13 mouse cellular contexts compared by ENCODE assay signal in the genomic region with DNA sequence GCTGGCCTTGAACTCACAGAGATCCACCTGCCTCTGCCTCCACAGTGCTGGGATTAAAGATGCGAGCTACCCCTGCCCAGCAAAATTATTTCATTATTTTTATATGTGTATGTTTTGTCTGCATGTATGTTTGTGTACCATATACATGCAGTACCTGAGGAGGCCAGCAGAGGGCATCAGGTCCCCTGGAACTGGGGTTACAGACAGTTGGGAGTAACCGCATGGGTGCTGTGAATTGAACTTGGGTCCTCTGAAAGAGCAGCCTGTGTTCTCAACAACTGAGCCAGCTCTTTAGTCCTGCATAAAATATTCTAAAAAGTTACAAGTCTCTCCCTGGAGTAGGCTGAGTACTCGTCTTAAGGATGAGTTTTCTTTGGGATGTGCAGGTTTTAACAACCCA. TPM values are rescaled to one million over a fixed set of nuclear protein-coding genes. Genes with fewer than 3 reads are reported as not detected.
DNase-seq lines count a peak whose midpoint lies in the region; ATAC-seq and TF ChIP-seq lines count a peak whose summit lies in the region.
"Had no signal": no experiment of that assay in that cellular context is flagged by ENCODE, and none has a peak within 500 bp of the region (broad histone marks: within the 10 kb centered on the region; RNA-seq: fewer than 3 reads in every experiment).

No protein-coding gene starts in this region.

- no peaks in the 10 kb centered on the region for H3K79me2 ChIP-seq in CH12.LX (replicated peaks; ENCODE audit: control insufficient read depth, extremely low read depth, insufficient read depth, poor library complexity, severe bottlenecking)

- no peak for ATAC-seq in kidney, embryonic 15.5 days (replicated peaks; ENCODE audit: low FRiP score)
- ATAC-seq in midbrain, embryonic 15.5 days (replicated peaks): no peak

- H3K9ac ChIP-seq in kidney, embryonic 15.5 days: no peak overlapping the region
- H3K9ac ChIP-seq in CH12.LX (ENCODE audit: insufficient read depth, low read depth): no peak overlapping the region
- no peak overlapping the region for H3K9ac ChIP-seq in midbrain, embryonic 15.5 days
- H3K9ac ChIP-seq: embryonic facial prominence, embryonic 13.5 days; neural tube, embryonic 15.5 days; stomach, embryonic 15.5 days had no signal

- H3K4me1 ChIP-seq in kidney, adult 2 months (ENCODE audit: control insufficient read depth, insufficient read depth, low read length): no peaks in the 10 kb centered on the region
- H3K4me1 ChIP-seq in kidney, embryonic 15.5 days: no peaks in the 10 kb centered on the region
- H3K4me1 ChIP-seq in CH12.LX (ENCODE audit: control insufficient read depth in 1 of 2, insufficient read depth in 2 of 2): peaks cover 0 to 7% of the 10 kb centered on the region in 2 experiments; a peak in 1 of 4 replicates
- H3K4me1 ChIP-seq in midbrain, embryonic 15.5 days: no peaks in the 10 kb centered on the region
- H3K4me1 ChIP-seq: embryonic facial prominence, embryonic 13.5 days; neural tube, embryonic 15.5 days; stomach, embryonic 15.5 days had no signal

- no peak for DNase-seq in kidney, adult 2 months
- DNase-seq in CH12.LX (ENCODE audit: extremely low read depth): peak; percentile 28
- DNase-seq in ZHBTc4 (ENCODE audit: low read depth, low spot score): peak; percentile 65
- peak; percentile 45 for DNase-seq in spleen, adult 12 weeks (ENCODE audit: low spot score)
- no peak for DNase-seq in cerebellum, adult 9-11 months
- DNase-seq in cerebellum, postnatal 25 days: no peak
- DNase-seq: gastrocnemius, postnatal 10 days had no signal

- no peak overlapping the region for H3K4me2 ChIP-seq in kidney, embryonic 15.5 days
- no peak overlapping the region for H3K4me2 ChIP-seq in CH12.LX (ENCODE audit: insufficient read depth, low read depth, poor library complexity, severe bottlenecking)
- H3K4me2 ChIP-seq in midbrain, embryonic 15.5 days: no peak overlapping the region
- H3K4me2 ChIP-seq: embryonic facial prominence, embryonic 13.5 days; neural tube, embryonic 15.5 days; stomach, embryonic 15.5 days had no signal

- peak; percentile 34 for TF ChIP-seq CTCF in kidney, adult 2 months (conservative IDR thresholded peaks at IDR 0.05; ENCODE audit: insufficient read depth, insufficient read length, low read depth, low read length)
- TF ChIP-seq CTCF in CH12.LX (conservative IDR thresholded peaks at IDR 0.05 in 1 of 2, IDR thresholded peaks at IDR 0.05 in 1 of 2; ENCODE audit: low read depth in 2 of 2, low read length in 2 of 2): peak; percentile 18 to 50; a peak in 2 of 4 replicates

- no peak for TF ChIP-seq EP300 in CH12.LX (IDR thresholded peaks at IDR 0.05; ENCODE audit: low read length)

- in situ Hi-C loops in CH12.LX (cut with MboI; ENCODE audit: low pct_ligation_motif_present, low pct_unique_long_range_greater_than_20kb, low sequenced_read_pairs): no loop called here

- H3K9me3 ChIP-seq in kidney, embryonic 15.5 days (replicated peaks): peaks cover 10% of the 10 kb centered on the region
- H3K9me3 ChIP-seq in CH12.LX (replicated peaks; ENCODE audit: low read length): peaks cover 13% of the 10 kb centered on the region
- H3K9me3 ChIP-seq in midbrain, embryonic 15.5 days: no peaks in the 10 kb centered on the region; the same call in 1 of the 2 replicates

- no peak overlapping the region for H3K4me3 ChIP-seq in kidney, adult 2 months (ENCODE audit: insufficient read depth, low read depth, low read length)
- no peak overlapping the region for H3K4me3 ChIP-seq in kidney, embryonic 15.5 days (replicated peaks)
- no peak overlapping the region for H3K4me3 ChIP-seq in CH12.LX (replicated peaks in 1 of 3; ENCODE audit: low read depth in 2 of 3, low read length in 2 of 3, poor library complexity in 1 of 3)
- no peak overlapping the region for H3K4me3 ChIP-seq in midbrain, embryonic 15.5 days
- H3K4me3 ChIP-seq: embryonic facial prominence, embryonic 13.5 days; neural tube, embryonic 15.5 days; stomach, embryonic 15.5 days had no signal

- no peaks in the 10 kb centered on the region for H3K27me3 ChIP-seq in kidney, adult 2 months (replicated peaks; ENCODE audit: control insufficient read depth, insufficient read depth, low read length)
- 0 out of 2 replicates have a peak, but pooled peaks cover 2% of the 10 kb centered on the region for H3K27me3 ChIP-seq in kidney, embryonic 15.5 days
- H3K27me3 ChIP-seq in CH12.LX (replicated peaks): no peaks in the 10 kb centered on the region
- H3K27me3 ChIP-seq in midbrain, embryonic 15.5 days (replicated peaks): no peaks in the 10 kb centered on the region
- H3K27me3 ChIP-seq: embryonic facial prominence, embryonic 13.5 days; neural tube, embryonic 15.5 days; stomach, embryonic 15.5 days had no signal

- dilution Hi-C loops in CH12.LX (cut with MboI; ENCODE audit: extremely low pct_ligation_motif_present, extremely low pct_unique_long_range_greater_than_20kb, low sequenced_read_pairs): no loop called here

- no peak for TF ChIP-seq POLR2A in kidney, adult 2 months (IDR thresholded peaks at IDR 0.05; ENCODE audit: low read depth, low read length)
- TF ChIP-seq POLR2A in CH12.LX (IDR thresholded peaks at IDR 0.05; ENCODE audit: low read depth, low read length): no peak

- peak; percentile 43 for TF ChIP-seq RAD21 in CH12.LX (IDR thresholded peaks at IDR 0.05; ENCODE audit: low read depth, low read length)

- no peaks in the 10 kb centered on the region for H3K36me3 ChIP-seq in kidney, adult 2 months (ENCODE audit: control insufficient read depth, insufficient read depth, low read length)
- peaks cover 14% of the 10 kb centered on the region for H3K36me3 ChIP-seq in kidney, embryonic 15.5 days
- H3K36me3 ChIP-seq in CH12.LX (replicated peaks in 1 of 2; ENCODE audit: control insufficient read depth in 1 of 2, insufficient read depth in 1 of 2, low read length in 1 of 2): peaks cover 0 to 6% of the 10 kb centered on the region in 2 experiments
- no peaks in the 10 kb centered on the region; the same call in 1 of the 2 replicates for H3K36me3 ChIP-seq in midbrain, embryonic 15.5 days (replicated peaks)
- H3K36me3 ChIP-seq: stomach, embryonic 15.5 days had no signal

- 92% methylated on average over 3 of the region's 3 CpGs for WGBS in kidney, adult 2 months
- WGBS in kidney, embryonic 15.5 days: 88% methylated on average over 3 of the region's 3 CpGs
- WGBS in midbrain, embryonic 15.5 days: 91% methylated on average over 3 of the region's 3 CpGs

- H3K27ac ChIP-seq in kidney, adult 2 months (ENCODE audit: insufficient read depth, low read depth, low read length): no peak overlapping the region
- no peak overlapping the region for H3K27ac ChIP-seq in kidney, embryonic 15.5 days
- no peak overlapping the region for H3K27ac ChIP-seq in CH12.LX (ENCODE audit: insufficient read depth, low read depth)
- H3K27ac ChIP-seq in midbrain, embryonic 15.5 days: no peak overlapping the region
- H3K27ac ChIP-seq: embryonic facial prominence, embryonic 13.5 days; macrophage; neural tube, embryonic 15.5 days; stomach, embryonic 15.5 days had no signal

TF ChIP-seq in CH12.LX, 34 proteins besides CTCF, POLR2A, EP300 and RAD21:
- TF ChIP-seq SMC3 (IDR thresholded peaks at IDR 0.05; ENCODE audit: low read depth, low read length): peak; percentile 34
- TF ChIP-seq CHD1 (IDR thresholded peaks at IDR 0.05; ENCODE audit: low read depth, low read length): no peak

RNA-seq across cellular contexts. Expression of a gene that starts 11.2 kb away (rescaled TPM):
- 3.0 and 3.4 TPM in 2 replicates for polyA plus RNA-seq in kidney, adult 2 months (2012; rRNA removed)
- 8.1 and 8.9 TPM in 2 replicates for polyA plus RNA-seq in kidney, embryonic 15.5 days (2015; fragmentation: Nextera tagmentation; extraction: Ambion mirVana)
- total RNA-seq in CH12.LX (2012; rRNA removed) (3.4 and 3.6 TPM in 2 replicates), CH12.LX (2014; rRNA removed) (1.8 and 2.3 TPM in 2 replicates)
- polyA plus RNA-seq in CH12.LX (2012; ENCODE audit: insufficient read length, low read depth): 3.2 and 4.6 TPM in 2 replicates
- 16.1 and 16.4 TPM in 2 replicates for polyA plus RNA-seq in midbrain, embryonic 15.5 days (2015; fragmentation: Nextera tagmentation; extraction: Ambion mirVana)

RNA-seq across cellular contexts. Expression of a gene that starts 15.9 kb away (rescaled TPM):
- 19.1 TPM in 2 replicates for polyA plus RNA-seq in kidney, adult 2 months (2012; rRNA removed)
- 24.5 and 27.1 TPM in 2 replicates for polyA plus RNA-seq in kidney, embryonic 15.5 days (2015; fragmentation: Nextera tagmentation; extraction: Ambion mirVana)
- total RNA-seq in CH12.LX (2012; rRNA removed): 15.8 and 18.7 TPM in 2 replicates
- total RNA-seq in CH12.LX (2014; rRNA removed): 12.3 and 12.4 TPM in 2 replicates
- 16.1 and 21.3 TPM in 2 replicates for polyA plus RNA-seq in CH12.LX (2012; ENCODE audit: insufficient read length, low read depth)
- 32.0 and 34.2 TPM in 2 replicates for polyA plus RNA-seq in midbrain, embryonic 15.5 days (2015; fragmentation: Nextera tagmentation; extraction: Ambion mirVana)

RNA-seq across cellular contexts. Expression of a gene that starts 21.7 kb away (rescaled TPM):
- 58.7 and 62.6 TPM in 2 replicates for polyA plus RNA-seq in kidney, adult 2 months (2012; rRNA removed)
- polyA plus RNA-seq in kidney, embryonic 15.5 days (2015; fragmentation: Nextera tagmentation; extraction: Ambion mirVana): 36.0 and 47.4 TPM in 2 replicates
- total RNA-seq in CH12.LX (2012; rRNA removed) (10.4 and 11.3 TPM in 2 replicates), CH12.LX (2014; rRNA removed) (6.7 and 7.6 TPM in 2 replicates)
- polyA plus RNA-seq in CH12.LX (2012; ENCODE audit: insufficient read length, low read depth): 26.2 and 31.3 TPM in 2 replicates
- 40.5 TPM in 2 replicates for polyA plus RNA-seq in midbrain, embryonic 15.5 days (2015; fragmentation: Nextera tagmentation; extraction: Ambion mirVana)

RNA-seq across cellular contexts. Expression of a gene that starts 31.1 kb away (rescaled TPM):
- polyA plus RNA-seq in kidney, adult 2 months (2012; rRNA removed): 6.2 and 6.6 TPM in 2 replicates
- 7.6 and 8.0 TPM in 2 replicates for polyA plus RNA-seq in kidney, embryonic 15.5 days (2015; fragmentation: Nextera tagmentation; extraction: Ambion mirVana)
- total RNA-seq in CH12.LX (2012; rRNA removed): 7.5 and 8.1 TPM in 2 replicates
- 8.4 TPM in 2 replicates for total RNA-seq in CH12.LX (2014; rRNA removed)
- 7.9 and 8.1 TPM in 2 replicates for polyA plus RNA-seq in CH12.LX (2012; ENCODE audit: insufficient read length, low read depth)
- polyA plus RNA-seq in midbrain, embryonic 15.5 days (2015; fragmentation: Nextera tagmentation; extraction: Ambion mirVana): 5.7 and 6.4 TPM in 2 replicates

RNA-seq across cellular contexts. Expression of a gene that starts 41.3 kb away (rescaled TPM):
- 19.1 and 23.7 TPM in 2 replicates for polyA plus RNA-seq in kidney, adult 2 months (2012; rRNA removed)
- 10.2 and 11.9 TPM in 2 replicates for polyA plus RNA-seq in kidney, embryonic 15.5 days (2015; fragmentation: Nextera tagmentation; extraction: Ambion mirVana)
- 14.4 and 15.4 TPM in 2 replicates for total RNA-seq in CH12.LX (2012; rRNA removed)
- 5.6 and 6.7 TPM in 2 replicates for total RNA-seq in CH12.LX (2014; rRNA removed)
- polyA plus RNA-seq in CH12.LX (2012; ENCODE audit: insufficient read length, low read depth): 63.9 and 66.7 TPM in 2 replicates
- 13.8 and 15.9 TPM in 2 replicates for polyA plus RNA-seq in midbrain, embryonic 15.5 days (2015; fragmentation: Nextera tagmentation; extraction: Ambion mirVana)

Comparison
In these comparisons a context has a peak if more than half of its experiments do, and no peak if none do; other contexts are left out.
1. DNase-seq: peak in CH12.LX (single experiment), ZHBTc4 (single experiment) and spleen, adult 12 weeks (single experiment); none in kidney, adult 2 months (single experiment), cerebellum, adult 9-11 months (single experiment) and cerebellum, postnatal 25 days (0 of 2).